Mouse (Mus musculus) right cerebral cortex, adult 2 months (tissue): Measurements from ENCODE around the gene Gm6034.
"Not testable (repeated sequence)": the region's sequence is repeated elsewhere in the genome, so short reads cannot be mapped to it uniquely, and the experiment has no call there.

Experiments
- DNase-seq, 2 experiments: peaks; one replicate each; pipeline ENCODE4 v3.0.0; 2021 to 2022; ENCODE audit warnings: low spot score in 2 of 2

Gene Gm6034

DNA sequence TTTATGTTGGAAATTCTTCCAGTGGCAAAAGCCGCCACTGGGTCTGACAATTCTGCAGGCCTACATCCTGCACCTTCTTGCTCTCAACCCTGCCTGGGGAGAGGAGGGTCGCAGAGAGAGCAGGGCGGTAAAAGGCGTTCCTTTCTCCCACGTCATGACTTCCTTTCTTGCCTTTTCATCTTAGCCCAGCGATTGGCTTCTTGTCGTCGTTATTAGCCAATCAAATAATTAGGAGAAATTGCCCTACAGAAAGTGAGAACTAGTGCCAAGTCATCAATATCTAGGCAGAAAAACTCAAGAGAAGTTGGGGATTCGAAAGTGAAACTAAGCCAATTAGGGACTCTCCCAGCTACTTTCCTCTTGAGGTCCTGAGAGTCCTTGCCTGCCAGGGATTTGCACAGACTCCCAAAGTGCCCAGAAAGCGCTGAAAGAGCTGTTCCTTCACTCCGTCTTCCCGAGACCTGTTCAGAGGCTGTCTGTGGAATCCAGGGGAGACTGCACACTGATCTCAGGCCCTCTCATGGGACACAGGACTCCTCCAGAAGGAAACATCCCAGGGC, at the start of gene Gm6034, which contains the start of gene H2-T22:
TSS of gene Gm6034 (plus strand) at position 352 of the 560 bp plus-strand sequence.
TSS of gene H2-T22 (minus strand) at position 138 of the 560 bp plus-strand sequence.
- DNase-seq: peak; percentile 60 to 67

GRCm38 (mm10) chr17:35993675-35994074, 49.1 kb upstream of the Gm6034 start:
- peak; percentile 76 to 84 for DNase-seq

DNA sequence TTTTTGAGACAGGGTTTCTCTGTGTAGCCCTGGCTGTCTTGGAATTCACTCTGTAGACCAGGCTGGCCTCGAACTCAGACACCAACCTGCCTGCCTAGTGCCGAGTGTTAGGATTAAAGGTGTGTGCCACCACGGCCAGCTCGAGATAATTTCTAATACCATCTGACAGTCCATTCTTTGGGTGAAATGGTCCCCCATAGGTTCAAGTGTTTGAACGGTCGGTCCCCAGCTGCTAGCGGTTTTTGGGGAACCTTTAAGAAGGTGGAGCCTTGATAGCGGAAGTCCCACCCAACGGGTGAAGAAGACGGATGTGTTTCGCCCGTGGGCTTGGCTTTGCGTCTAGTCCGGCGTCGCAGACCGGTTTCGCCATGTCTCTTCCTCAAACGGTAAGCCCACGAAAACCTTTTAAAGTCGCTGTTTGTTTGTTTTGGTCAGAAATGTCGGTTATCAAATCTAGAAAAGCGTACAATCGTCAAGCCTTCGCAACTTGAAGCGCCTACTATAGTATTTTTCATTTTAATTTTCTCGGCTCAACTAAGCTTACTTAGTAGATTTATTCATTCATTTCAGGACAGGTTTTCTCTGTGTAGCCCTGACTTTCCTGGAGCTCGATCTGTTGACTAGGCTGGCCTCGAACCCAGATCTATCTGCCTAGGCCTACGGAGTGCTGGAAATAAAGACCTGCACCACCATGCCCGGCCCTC, 48.4 kb upstream of the Gm6034 start:
- DNase-seq: peak; percentile 82 to 83

DNA sequence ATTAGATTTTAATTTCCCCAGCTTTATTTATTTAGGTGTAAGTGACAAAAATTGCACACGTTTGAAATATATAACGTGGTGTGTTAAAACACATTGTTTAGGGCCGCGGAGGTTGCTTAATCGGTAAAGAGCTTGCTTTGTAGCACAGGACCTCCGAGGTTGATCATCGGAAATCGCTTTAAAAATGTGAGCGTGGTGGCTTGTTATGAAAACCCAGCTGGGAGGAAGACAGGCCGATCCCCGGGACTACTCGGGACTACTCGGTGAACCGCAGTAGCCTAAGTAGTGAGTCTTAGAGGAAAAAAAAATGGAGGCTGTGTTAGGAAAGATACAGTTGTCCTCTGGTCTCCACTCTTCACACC, 47.9 kb upstream of the Gm6034 start:
- DNase-seq: no peak

DNA sequence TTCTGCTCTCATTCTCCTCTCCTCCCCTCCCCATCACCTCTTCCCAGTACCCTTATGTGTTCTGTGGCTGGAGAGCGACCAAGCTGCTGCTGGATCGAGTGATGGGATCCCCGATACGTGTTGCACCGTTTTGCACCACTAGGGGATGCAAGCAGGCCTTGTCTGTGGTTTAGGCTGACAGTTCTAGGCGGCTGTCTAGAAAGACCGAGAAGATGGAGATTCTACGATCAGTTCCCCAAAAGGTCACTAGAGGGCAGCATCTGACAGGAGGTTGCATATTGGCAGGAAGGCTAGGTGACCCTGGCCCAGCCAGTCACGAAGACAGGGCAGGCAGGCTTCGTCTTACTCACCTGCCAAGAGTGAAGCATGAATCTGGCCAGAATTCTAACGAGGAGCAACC, 45.8 kb upstream of the Gm6034 start:
- peak; percentile 94 to 99 for DNase-seq

DNA sequence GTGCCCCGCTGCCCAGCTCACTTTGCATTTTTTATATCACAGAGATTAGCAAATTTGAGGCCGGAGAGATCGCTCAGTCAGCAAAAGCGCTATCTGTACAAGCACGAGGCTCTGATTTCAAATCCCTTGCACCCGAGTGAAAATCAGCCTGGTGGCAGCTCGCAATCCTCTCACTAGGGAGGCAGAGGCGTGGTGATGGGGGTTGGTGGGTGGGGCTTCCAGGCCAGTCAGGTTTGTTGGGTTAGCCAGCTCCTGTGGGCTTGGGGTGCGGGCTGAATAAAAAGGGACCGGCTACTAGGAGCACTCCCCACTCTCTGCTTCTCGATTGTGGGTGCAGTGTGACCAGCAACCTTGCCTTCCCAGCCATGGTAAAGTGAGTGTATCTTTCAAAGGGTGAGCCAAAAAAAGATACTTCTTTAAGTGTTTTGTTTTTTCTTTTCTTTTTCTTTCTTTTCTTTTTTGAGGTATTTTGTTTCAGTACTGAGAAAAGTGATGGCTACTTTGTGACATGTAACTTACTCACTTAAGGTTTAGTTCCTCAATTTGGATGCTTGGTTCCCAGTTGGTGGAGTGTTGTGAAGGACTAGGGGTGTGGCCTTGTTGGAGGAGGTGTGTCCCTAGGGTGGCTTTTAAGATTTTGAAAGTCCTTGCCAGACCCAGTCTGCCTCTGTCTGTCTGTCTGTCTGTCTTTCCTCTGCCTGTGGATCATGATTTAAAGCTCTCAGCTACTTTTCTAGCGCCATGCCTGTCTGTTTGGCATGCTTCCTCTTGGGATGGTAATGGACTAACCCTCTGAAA, 44.8 kb upstream of the Gm6034 start:
- DNase-seq: no peak

- DNase-seq: no peak
These were observed 44.0 kb upstream of the Gm6034 start for GRCm38 (mm10) chr17:35998545-35999305.

- no peak for DNase-seq
These were observed 43.4 kb upstream of the Gm6034 start for GRCm38 (mm10) chr17:35999356-35999755.

DNA sequence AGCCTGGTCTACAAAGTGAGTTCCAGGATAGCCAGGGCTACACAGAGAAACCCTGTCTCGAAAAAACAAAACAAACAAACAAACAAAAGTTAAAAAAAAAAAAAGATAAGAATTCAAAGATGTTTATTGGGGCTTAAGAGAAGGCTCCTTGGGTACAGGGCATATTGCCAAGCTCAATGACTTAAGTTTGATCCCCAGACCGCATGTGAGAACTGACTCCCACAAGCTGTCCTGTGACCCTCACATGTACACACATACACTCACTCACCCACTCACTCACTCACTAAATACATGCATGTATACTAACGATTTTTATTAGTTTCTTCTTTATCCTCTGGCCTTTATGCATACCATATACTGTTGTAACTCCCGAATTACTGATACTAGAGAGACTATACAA, 42.4 kb upstream of the Gm6034 start:
- no peak for DNase-seq

DNA sequence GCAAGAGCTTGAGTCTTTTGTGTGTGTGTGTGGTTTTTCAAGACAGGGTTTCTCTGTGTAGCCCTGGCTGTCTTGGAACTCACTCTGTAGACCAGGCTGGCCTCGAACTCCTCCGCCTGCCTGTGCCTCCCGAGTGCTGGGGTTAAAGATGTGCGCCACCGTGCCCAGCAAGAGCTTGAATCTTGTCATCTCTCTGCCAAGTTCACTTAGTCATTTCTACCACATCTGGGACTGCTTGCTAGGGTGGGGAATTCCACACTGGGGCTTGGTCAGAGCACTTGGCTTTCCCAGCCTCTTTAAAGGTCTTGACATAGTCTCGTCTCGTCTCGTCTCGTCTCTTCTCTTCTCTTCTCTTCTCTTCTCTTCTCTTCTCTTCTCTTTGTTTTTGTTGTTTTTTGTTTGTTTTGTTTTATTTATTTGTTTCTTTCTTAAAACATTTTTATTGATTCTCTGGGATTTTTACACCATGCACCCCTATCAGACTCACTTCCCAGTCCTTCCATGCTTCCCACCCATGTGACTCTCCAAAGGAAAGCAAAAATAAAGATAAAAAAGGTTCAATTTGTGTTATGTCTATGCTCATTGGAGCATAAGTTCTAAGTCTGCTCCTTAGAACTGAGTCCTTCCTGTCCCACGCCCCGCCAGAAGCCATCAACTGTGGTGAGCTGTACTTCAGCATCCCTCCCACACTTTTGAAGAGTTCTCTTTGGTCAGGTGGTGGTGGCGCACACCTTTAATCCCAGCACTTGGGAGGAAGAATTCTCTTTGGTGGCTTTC, 41.5 kb upstream of the Gm6034 start:
- DNase-seq: no peak

GRCm38 (mm10) chr17:36001966-36002365, 40.8 kb upstream of the Gm6034 start:
- peak; percentile 45 to 57 for DNase-seq

DNA sequence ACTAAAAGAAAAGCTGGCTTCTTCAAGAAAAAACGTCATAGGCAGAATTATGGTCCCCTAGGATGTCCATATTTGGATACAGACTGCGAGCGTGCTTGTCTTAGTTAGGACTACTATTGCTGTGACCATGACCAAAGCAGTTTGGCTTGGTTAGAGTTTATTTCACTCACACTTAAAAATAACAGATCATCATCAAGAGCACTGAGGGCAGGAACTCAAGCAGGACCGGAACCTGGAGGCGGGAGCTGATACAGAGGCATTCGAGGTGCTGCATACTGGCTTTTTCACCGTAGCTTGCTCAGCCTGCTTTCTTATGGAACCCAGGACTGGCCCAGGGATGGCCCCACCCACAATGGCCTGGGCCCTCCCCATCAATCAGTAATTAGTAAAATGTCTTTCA, 39.4 kb upstream of the Gm6034 start:
- no peak for DNase-seq

DNA sequence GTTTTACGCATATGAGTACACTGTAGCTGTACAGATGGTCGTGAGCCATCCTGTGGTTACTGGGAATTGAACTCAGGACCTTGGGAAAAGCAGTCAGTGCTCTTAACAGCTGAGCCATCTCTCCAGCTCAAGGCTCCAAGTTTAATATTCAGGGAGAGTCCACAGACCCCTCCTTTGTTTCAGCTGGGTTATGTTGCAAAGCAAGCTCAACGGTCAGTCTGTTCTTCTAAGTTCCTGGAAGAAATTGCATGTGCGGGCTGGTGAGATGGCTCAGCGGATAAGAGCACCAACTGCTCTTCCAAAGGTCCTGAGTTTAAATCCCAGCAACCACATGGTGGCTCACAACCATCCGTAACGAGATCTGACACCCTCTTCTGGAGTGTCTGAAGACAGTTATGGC, 38.4 kb upstream of the Gm6034 start:
- DNase-seq: not testable (repeated sequence)

DNA sequence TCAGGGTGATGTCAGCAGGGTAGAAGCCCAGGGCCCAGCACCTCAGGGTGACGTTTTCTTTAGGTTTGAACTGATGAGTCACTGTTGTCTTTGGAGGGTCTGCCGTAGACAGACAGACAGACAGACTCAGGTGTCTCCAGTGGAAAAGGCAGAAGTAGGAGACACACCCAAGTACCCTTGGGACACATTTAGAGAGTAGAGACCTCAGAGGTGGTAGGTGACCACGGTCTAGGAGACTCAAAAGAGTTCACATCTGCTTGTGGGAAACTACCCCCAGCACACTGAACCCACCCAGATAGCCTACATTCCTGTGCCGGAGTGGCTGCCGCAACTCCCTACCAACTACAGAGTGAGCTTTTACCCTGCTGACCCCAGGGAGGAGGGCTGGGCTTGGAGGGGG, 27.8 kb upstream of the Gm6034 start:
- no peak for DNase-seq

GRCm38 (mm10) chr17:36017046-36017445, 25.7 kb upstream of the Gm6034 start:
- no peak for DNase-seq

GRCm38 (mm10) chr17:36018979-36019378, 23.8 kb upstream of the Gm6034 start:
- DNase-seq: no peak

DNA sequence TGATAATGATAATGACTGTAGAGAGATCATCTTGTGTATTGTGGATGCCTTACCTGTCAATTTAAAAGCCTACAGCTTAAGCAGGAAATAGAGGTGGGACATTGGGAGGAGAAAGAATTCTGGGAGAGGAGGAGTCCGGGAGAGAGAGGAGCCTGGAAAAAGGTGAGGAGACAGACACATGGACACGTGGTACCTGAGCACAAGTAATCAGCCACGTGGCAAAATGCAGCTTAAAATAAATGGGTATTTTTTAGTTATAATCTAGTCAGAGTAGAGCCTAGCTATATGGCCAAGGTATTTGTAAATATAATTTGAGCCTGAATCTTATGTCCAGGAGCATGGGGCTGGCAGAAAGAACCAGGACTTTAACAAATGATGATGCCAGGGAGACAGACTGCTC, 23.2 kb upstream of the Gm6034 start:
- no peak for DNase-seq

- DNase-seq: peak in 1 of 2 experiments; percentile 51
These were observed 22.3 kb upstream of the Gm6034 start, which contains the start of gene H2-T24 for GRCm38 (mm10) chr17:36020191-36021073. Gene H2-T24 (minus strand): TSS chr17:36020560.

- DNase-seq: no peak
These were observed 21.5 kb upstream of the Gm6034 start for GRCm38 (mm10) chr17:36021309-36021708.

DNA sequence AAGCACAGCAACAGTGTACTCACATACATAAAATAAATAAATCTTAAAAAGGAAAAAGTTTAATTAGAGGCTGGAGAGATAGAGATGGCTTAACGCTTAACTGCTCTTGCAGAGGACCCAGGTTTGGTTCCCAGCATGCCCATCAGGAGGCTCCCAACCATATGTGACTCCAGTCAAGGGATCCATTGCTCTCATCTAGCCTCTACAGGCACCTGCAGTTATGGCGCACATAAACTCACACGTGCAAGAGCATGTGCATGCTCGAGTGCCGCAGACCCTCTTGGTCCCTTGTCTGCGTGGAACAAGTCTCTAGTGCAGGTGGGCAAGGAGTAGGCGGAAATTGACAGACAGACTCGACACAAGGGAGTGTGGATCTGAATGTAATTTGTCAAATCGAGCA, 20.7 kb upstream of the Gm6034 start:
- no peak for DNase-seq
